Mouse (Mus musculus): ENCODE measurements at regions not wholly inside any gene's neighbourhood (a gene's known extent, or its start where the extent isn't known, plus 50 kb on each side); places are given as distances from the start of the nearest gene placed in this dataset.
"Not testable (repeated sequence)": the region's sequence is repeated elsewhere in the genome, so short reads cannot be mapped to it uniquely, and the experiment has no call there.

- not testable (repeated sequence) for DNase-seq
Measured at GRCm38 (mm10) chr2:17065149-17066145, 665.8 kb downstream of the Nebl start.

Data from adrenal gland, postnatal 36 days (tissue).